Mouse (Mus musculus) granulocyte monocyte progenitor cell, adult 5-6 weeks (primary cell): ENCODE results near the gene Aloxe3. TPM values are rescaled to one million over a fixed set of nuclear protein-coding genes. Genes with fewer than 3 reads are reported as not detected.
A peak's percentile ranks its signal among the peaks of the same experiment; 100 is the strongest.

Experiments used
- ATAC-seq: replicated peaks from 2 replicates; pipeline ENCODE4 v1.8.0; 2016; ENCODE audit warnings: mild to moderate bottlenecking, moderate TSS enrichment, inconsistent platforms; ENCODE audit not compliant: poor library complexity, severe bottlenecking
- total RNA-seq, 2 experiments: library from RNA; stranded (forward) in 1 of 2; stranded (reverse) in 1 of 2; fragments of 200-712, 200-1000 nt in 1 of 2; fragments of >200 nt in 1 of 2; fragmentation: Nextera tagmentation in 1 of 2; gene quantifications; 2 replicates each; pipeline ENCODE4 v1.2.3; 2014 to 2017

The Aloxe3 gene
- total RNA-seq, 2 experiments from 2014 or later: not detected

DNA sequence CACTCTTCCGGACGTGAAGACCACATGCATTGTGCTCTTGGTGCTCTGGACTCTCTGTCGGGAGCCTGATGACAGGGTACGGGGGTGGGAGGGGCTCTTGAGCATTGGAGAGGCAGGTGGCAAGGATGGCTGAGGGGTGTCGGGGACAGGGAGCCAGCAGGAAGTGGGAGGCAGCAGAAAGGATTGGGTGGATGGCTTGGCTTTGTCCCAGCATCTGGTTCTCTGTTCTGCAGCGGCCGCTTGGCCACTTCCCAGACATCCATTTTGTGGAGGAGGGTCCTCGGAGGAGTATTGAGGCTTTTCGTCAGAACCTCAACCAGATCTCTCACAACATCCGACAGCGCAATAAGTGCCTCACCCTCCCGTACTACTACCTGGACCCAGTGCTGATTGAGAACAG lies 43.6 kb downstream of the Aloxe3 start:
- ATAC-seq: no peak

- peak; percentile 62 for ATAC-seq
These were observed 45.9 kb downstream of the Aloxe3 start for GRCm38 (mm10) chr11:69171626-69172025.

- no peak for ATAC-seq
These were observed 46.9 kb downstream of the Aloxe3 start for GRCm38 (mm10) chr11:69172606-69173005.

DNA sequence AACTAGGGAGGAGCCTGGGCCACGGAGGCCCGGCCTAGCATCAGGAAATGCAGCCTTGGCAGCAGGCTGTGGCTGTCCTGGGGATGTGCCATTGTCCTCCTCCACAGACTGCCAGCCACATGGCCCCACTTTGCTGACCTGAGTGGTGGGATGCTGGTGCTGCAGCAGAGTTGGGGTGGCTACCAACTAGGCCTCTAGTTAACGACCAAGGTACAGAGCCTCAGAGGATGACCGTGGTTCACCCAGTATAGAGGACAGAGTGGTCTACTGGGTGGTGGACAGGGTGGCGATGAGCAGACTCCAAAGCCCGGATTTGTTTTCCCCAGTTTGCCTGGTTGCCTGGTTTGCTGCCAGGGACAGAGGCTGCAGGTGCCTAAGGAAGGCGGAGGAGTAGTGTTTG lies 49.0 kb downstream of the Aloxe3 start:
- ATAC-seq: no peak

DNA sequence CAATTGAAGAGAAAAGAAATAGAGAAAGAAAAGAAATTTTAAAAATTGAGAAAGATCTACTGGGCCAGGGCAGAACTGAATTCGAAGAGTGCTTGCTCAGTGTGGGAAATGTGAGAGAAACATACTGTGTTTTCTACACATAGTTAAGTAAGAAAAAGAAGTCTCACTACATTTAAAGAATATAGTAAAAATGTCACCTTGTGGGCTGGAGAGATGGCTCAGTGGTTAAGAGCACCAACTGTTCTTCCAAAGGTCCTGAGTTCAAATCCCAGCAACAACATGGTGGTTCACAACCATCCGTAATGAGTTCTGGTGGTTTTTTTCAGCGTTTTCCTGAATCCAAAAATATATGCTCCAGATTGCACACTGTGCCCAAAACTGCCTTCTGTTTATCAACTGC lies 52.8 kb downstream of the Aloxe3 start:
- ATAC-seq: no peak

DNA sequence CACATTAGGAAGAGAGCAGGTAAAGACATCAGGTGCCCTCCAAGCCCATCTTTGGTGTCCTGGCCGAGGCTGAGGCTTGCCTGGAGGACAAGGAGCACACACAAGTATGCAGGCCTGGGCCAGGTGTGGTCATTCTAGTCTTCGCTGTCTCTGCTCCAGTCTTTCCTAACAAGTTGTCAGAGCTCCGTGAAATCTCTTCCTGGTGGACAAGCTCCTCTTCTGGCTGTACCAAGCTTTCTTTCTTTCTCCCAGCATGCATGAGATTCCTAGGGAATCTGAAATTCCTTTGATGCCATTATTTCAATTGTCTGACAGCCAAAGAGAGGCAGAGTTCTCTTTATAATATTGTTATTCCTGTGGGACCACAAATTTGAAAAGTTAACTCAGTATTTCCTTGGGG lies 53.8 kb downstream of the Aloxe3 start:
- ATAC-seq: no peak

GRCm38 (mm10) chr11:69180120-69180519 lies 54.4 kb downstream of the Aloxe3 start:
- no peak for ATAC-seq

DNA sequence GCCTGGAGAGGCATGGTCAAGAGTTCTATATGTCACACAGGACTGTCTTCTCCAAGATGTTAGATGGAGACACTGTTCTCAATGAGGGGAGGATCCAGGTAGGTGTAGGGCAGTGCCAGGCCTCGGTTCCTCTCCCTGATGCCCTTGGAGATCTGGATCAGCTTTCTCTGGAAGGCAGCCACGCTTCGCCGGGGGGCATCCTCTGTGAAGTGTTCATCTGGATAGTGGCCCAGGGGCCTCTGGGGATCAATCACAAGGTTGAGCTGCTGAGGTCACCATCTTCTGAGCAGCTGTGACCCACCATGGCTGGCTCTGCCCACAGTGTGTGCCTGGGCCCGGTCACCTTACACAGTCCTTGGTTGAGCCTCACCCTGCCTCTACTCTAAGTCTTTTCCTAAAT lies 59.3 kb downstream of the Aloxe3 start:
- no peak for ATAC-seq

DNA sequence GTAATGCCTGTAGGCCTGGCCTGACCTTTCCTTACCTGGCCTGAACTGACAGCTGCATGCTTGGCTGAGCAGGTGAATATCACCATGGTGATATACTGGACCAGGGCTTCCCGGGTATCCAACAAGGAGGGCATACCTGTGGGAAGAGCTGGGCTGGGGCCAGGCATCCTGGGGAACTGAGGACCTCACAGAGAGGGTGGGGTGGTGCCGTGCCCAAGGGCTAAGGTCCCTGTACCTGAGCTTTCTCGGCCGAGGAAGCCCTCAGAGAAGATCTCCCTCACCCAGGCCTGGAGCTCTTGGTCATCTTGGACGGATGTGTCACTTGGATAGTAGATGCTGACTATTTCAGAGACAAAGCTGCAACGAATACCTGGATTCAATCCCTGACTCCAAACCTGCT lies 60.2 kb downstream of the Aloxe3 start:
- ATAC-seq: no peak

GRCm38 (mm10) chr11:69192840-69193239 lies 67.1 kb downstream of the Aloxe3 start:
- ATAC-seq: no peak

DNA sequence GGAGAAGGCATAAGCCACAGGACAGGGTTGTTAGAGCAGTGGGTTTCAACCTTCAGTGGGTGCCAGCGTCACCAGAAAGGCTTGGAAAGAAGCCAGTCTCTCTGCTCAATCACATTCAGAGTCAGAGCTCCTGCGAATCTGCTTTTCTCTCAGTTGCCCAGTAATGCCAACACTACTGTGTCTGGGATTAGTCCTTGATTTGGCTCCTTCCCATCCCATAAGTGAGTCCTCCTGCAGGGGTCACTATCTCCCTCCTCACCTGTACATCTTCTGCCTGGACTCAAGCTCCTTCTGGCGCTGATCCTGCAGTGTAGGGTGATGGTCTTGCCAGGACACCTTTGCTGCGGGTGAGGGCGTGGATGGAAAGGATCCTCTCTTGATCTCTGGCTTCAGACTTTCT lies 71.1 kb downstream of the Aloxe3 start:
- no peak for ATAC-seq

DNA sequence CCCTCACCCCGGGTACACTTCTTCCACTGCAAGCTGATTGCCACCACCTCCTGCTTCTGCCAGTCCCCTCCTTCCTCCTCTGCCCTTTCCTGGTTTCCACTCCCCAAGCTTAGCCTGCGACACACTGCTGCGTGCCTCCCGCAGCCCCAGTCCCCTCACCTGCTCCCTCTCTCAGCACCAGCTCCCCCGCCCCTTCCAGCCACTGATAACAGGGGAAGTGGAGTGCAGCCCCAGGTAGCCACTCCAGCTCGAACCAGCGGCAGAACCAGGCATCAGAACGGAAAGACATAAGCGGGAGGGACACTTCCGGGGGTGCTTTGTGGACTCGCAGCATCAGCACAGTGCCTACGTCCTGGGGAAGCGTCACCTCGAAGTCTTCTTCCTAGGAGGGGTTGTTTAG lies 71.5 kb downstream of the Aloxe3 start:
- ATAC-seq: peak; percentile 50

- ATAC-seq: 0 out of 2 replicates have a peak, but pooled peaks have one; percentile 4
These were observed 72.0 kb downstream of the Aloxe3 start, which contains the start of gene Alox8 for GRCm38 (mm10) chr11:69197743-69198142. Gene Alox8, minus strand, starts transcription at chr11:69197843.

Other genes starting within 250 kb of the Aloxe3 start
- gene Rnf222, start 237.3 kb upstream of the Aloxe3 start, total RNA-seq (2014; fragmentation: Nextera tagmentation): not detected in 2 replicates
- gene Rnf222, start 237.3 kb upstream of the Aloxe3 start, total RNA-seq (2017): not detected in 2 replicates
- gene Rpl26, start 224.3 kb upstream of the Aloxe3 start, total RNA-seq (2014; fragmentation: Nextera tagmentation): 5,141 and 5,287 TPM in 2 replicates
- gene Rpl26, start 224.3 kb upstream of the Aloxe3 start, total RNA-seq (2017): 5,847 and 6,613 TPM in 2 replicates
- not detected in 2 replicates for gene Odf4, start 198.8 kb upstream of the Aloxe3 start, total RNA-seq (2014; fragmentation: Nextera tagmentation)
- gene Odf4, start 198.8 kb upstream of the Aloxe3 start, total RNA-seq (2017): not detected in 2 replicates
- gene Arhgef15, start 168.4 kb upstream of the Aloxe3 start, total RNA-seq (2014; fragmentation: Nextera tagmentation): 0.30 TPM in 1 of 2 replicates, not detected in the other
- 0.04 and 0.05 TPM in 2 replicates for gene Arhgef15, start 168.4 kb upstream of the Aloxe3 start, total RNA-seq (2017)
- gene Slc25a35, start 157.8 kb upstream of the Aloxe3 start, total RNA-seq (2014; fragmentation: Nextera tagmentation): 3.5 and 5.6 TPM in 2 replicates
- gene Slc25a35, start 157.8 kb upstream of the Aloxe3 start, total RNA-seq (2017): 0.47 and 1.1 TPM in 2 replicates
- 87.2 and 120 TPM in 2 replicates for gene Rangrf, start 150.7 kb upstream of the Aloxe3 start, total RNA-seq (2014; fragmentation: Nextera tagmentation)
- 47.6 and 56.5 TPM in 2 replicates for gene Rangrf, start 150.7 kb upstream of the Aloxe3 start, total RNA-seq (2017)
- 47.3 and 48.4 TPM in 2 replicates for gene Pfas, start 117.4 kb upstream of the Aloxe3 start, total RNA-seq (2014; fragmentation: Nextera tagmentation)
- 45.5 and 56.2 TPM in 2 replicates for gene Pfas, start 117.4 kb upstream of the Aloxe3 start, total RNA-seq (2017)
- 50.3 and 66.2 TPM in 2 replicates for gene Ctc1, start 110.0 kb upstream of the Aloxe3 start, total RNA-seq (2014; fragmentation: Nextera tagmentation)
- 17.1 and 22.4 TPM in 2 replicates for gene Ctc1, start 110.0 kb upstream of the Aloxe3 start, total RNA-seq (2017)
- gene Aurkb, start 80.2 kb upstream of the Aloxe3 start, total RNA-seq (2014; fragmentation: Nextera tagmentation): 80.2 and 105 TPM in 2 replicates
- 102 and 122 TPM in 2 replicates for gene Aurkb, start 80.2 kb upstream of the Aloxe3 start, total RNA-seq (2017)
- gene Borcs6, start 66.2 kb upstream of the Aloxe3 start, total RNA-seq (2014; fragmentation: Nextera tagmentation): 2.0 and 11.4 TPM in 2 replicates
- 9.4 TPM in 2 replicates for gene Borcs6, start 66.2 kb upstream of the Aloxe3 start, total RNA-seq (2017)
- gene Tmem107, start 55.1 kb upstream of the Aloxe3 start, total RNA-seq (2014; fragmentation: Nextera tagmentation): 15.1 and 48.9 TPM in 2 replicates
- gene Tmem107, start 55.1 kb upstream of the Aloxe3 start, total RNA-seq (2017): 10.4 and 24.9 TPM in 2 replicates
- 59.2 and 63.1 TPM in 2 replicates for gene Vamp2, start 37.4 kb upstream of the Aloxe3 start, total RNA-seq (2014; fragmentation: Nextera tagmentation)
- gene Vamp2, start 37.4 kb upstream of the Aloxe3 start, total RNA-seq (2017): 7.2 and 8.6 TPM in 2 replicates
- 10.3 and 11.7 TPM in 2 replicates for gene Per1, start 30.7 kb upstream of the Aloxe3 start, total RNA-seq (2014; fragmentation: Nextera tagmentation)
- gene Per1, start 30.7 kb upstream of the Aloxe3 start, total RNA-seq (2017): 9.4 and 9.8 TPM in 2 replicates
- not detected in 2 replicates for gene Hes7, start 5.5 kb upstream of the Aloxe3 start, total RNA-seq (2014; fragmentation: Nextera tagmentation)
- gene Hes7, start 5.5 kb upstream of the Aloxe3 start, total RNA-seq (2017): not detected in 2 replicates
- gene 9130213A22Rik, start 3.3 kb upstream of the Aloxe3 start, total RNA-seq (2014; fragmentation: Nextera tagmentation): 0.17 TPM in 1 of 2 replicates, not detected in the other
- not detected in 2 replicates for gene 9130213A22Rik, start 3.3 kb upstream of the Aloxe3 start, total RNA-seq (2017)
- gene Alox12b, start 31.1 kb downstream of the Aloxe3 start, total RNA-seq (2014; fragmentation: Nextera tagmentation): not detected in 2 replicates
- gene Alox12b, start 31.1 kb downstream of the Aloxe3 start, total RNA-seq (2017): not detected in 2 replicates
- not detected in 2 replicates for gene Alox8, start 71.9 kb downstream of the Aloxe3 start, total RNA-seq (2014; fragmentation: Nextera tagmentation)
- gene Alox8, start 71.9 kb downstream of the Aloxe3 start, total RNA-seq (2017): not detected in 2 replicates
- not detected in 2 replicates for gene Gucy2e, start 111.1 kb downstream of the Aloxe3 start, total RNA-seq (2014; fragmentation: Nextera tagmentation)
- not detected in 2 replicates for gene Gucy2e, start 111.1 kb downstream of the Aloxe3 start, total RNA-seq (2017)
- gene Cntrob, start 197.9 kb downstream of the Aloxe3 start, total RNA-seq (2014; fragmentation: Nextera tagmentation): 30.7 and 36.3 TPM in 2 replicates
- gene Cntrob, start 197.9 kb downstream of the Aloxe3 start, total RNA-seq (2017): 21.3 and 24.2 TPM in 2 replicates
- gene Trappc1, start 198.1 kb downstream of the Aloxe3 start, total RNA-seq (2014; fragmentation: Nextera tagmentation): 89.2 and 132 TPM in 2 replicates
- gene Trappc1, start 198.1 kb downstream of the Aloxe3 start, total RNA-seq (2017): 92.6 and 103 TPM in 2 replicates
- not detected in 2 replicates for gene Kcnab3, start 200.4 kb downstream of the Aloxe3 start, total RNA-seq (2014; fragmentation: Nextera tagmentation)
- 0.09 TPM in 1 of 2 replicates, not detected in the other for gene Kcnab3, start 200.4 kb downstream of the Aloxe3 start, total RNA-seq (2017)
- gene Rnf227, start 214.6 kb downstream of the Aloxe3 start, total RNA-seq (2014; fragmentation: Nextera tagmentation): 5.4 and 6.7 TPM in 2 replicates
- 4.5 and 7.6 TPM in 2 replicates for gene Rnf227, start 214.6 kb downstream of the Aloxe3 start, total RNA-seq (2017)
- gene Chd3, start 243.5 kb downstream of the Aloxe3 start, total RNA-seq (2014; fragmentation: Nextera tagmentation): 37.0 and 59.8 TPM in 2 replicates
- gene Chd3, start 243.5 kb downstream of the Aloxe3 start, total RNA-seq (2017): 26.9 and 37.7 TPM in 2 replicates